Mouse (Mus musculus) heart, postnatal 0 days (tissue): ENCODE measurements around the gene Mta2. TPM values are rescaled to one million over a fixed set of nuclear protein-coding genes. Genes with fewer than 3 reads are reported as not detected.

Source experiments
- ATAC-seq: fragments of 200-750 bp; cut with Nextera tagmentation; 2 replicates; pipeline ENCODE4 v1.8.0; 2017; ENCODE audit warnings: low read depth, moderate number of reproducible peaks, moderate library complexity; ENCODE audit not compliant: insufficient read depth
- DNase-seq: peaks from one replicate; pipeline ENCODE4 v3.0.0-alpha.2; 2016; ENCODE audit warnings: low spot score
- H3K27ac ChIP-seq: fragments of 300-500 bp; sonication (generic); 2 replicates; pipeline ENCODE4 v1.5.1; 2014; ENCODE audit warnings: low read depth, mild to moderate bottlenecking
- H3K27me3 ChIP-seq: fragments of 300-500 bp; sonication (generic); 2 replicates; pipeline ENCODE4 v1.6.1; 2014; ENCODE audit warnings: low read length, mixed read lengths; ENCODE audit not compliant: control insufficient read depth, insufficient read depth
- H3K36me3 ChIP-seq: fragments of 300-500 bp; sonication (generic); replicated peaks from 2 replicates; pipeline ENCODE4 v1.6.1; 2014; ENCODE audit warnings: low read length, mixed read lengths; ENCODE audit not compliant: control insufficient read depth, insufficient read depth
- H3K4me1 ChIP-seq: fragments of 300-500 bp; sonication (generic); 2 replicates; pipeline ENCODE4 v1.6.1; 2014; ENCODE audit warnings: antibody characterized with exemption; ENCODE audit not compliant: control insufficient read depth, insufficient read depth
- H3K4me2 ChIP-seq: fragments of 300-500 bp; sonication (generic); 2 replicates; pipeline ENCODE4 v1.6.1; 2014; ENCODE audit warnings: low read depth, mild to moderate bottlenecking, low read length, moderate library complexity
- H3K4me3 ChIP-seq: fragments of 300-500 bp; sonication (generic); 2 replicates; pipeline ENCODE4 v1.5.1; 2014; ENCODE audit warnings: low read depth, low read length
- H3K9ac ChIP-seq: fragments of 300-500 bp; sonication (generic); replicated peaks from 2 replicates; pipeline ENCODE4 v1.6.1; 2014; ENCODE audit warnings: low read depth, low read length, mixed read lengths
- H3K9me3 ChIP-seq: fragments of 300-500 bp; sonication (generic); replicated peaks from 2 replicates; pipeline ENCODE4 v1.6.1; 2016; ENCODE audit warnings: low read length; ENCODE audit not compliant: control insufficient read depth
- CTCF ChIP-seq: IDR thresholded peaks from 2 replicates; pipeline ENCODE4 v1.5.1; 2016; ENCODE audit warnings: antibody characterized with exemption, control low read depth, low read depth
- EP300 ChIP-seq: IDR thresholded peaks from 2 replicates; pipeline ENCODE4 v1.6.1; 2016; ENCODE audit warnings: antibody characterized with exemption, low read depth
- WGBS: fragments of 180-500 bp; shearing (Covaris S2); extraction: QIAGEN DNeasy Blood & Tissue Kit; methylation state at CpG from one replicate; pipeline ENCODE4 v1.1.7; 2014; 5-methylcytosine and 5-hydroxymethylcytosine counted together
- polyA plus RNA-seq: library from polyadenylated mRNA; unstranded; fragments of >200 nt; fragmentation: Nextera tagmentation; extraction: Ambion mirVana; gene quantifications from 2 replicates; pipeline ENCODE4 v1.2.1, GENCODE M21; 2015
- total RNA-seq: library from RNA; depleted of rRNA; stranded (reverse); fragments of >200 nt; gene quantifications from 2 replicates; pipeline ENCODE4 v1.2.3, GENCODE M21; 2014; ENCODE audit warnings: low replicate concordance

Mta2 gene
- total and polyA plus RNA-seq, 2 experiments from 2014 or later: 51.5 to 55.1 TPM

DNA sequence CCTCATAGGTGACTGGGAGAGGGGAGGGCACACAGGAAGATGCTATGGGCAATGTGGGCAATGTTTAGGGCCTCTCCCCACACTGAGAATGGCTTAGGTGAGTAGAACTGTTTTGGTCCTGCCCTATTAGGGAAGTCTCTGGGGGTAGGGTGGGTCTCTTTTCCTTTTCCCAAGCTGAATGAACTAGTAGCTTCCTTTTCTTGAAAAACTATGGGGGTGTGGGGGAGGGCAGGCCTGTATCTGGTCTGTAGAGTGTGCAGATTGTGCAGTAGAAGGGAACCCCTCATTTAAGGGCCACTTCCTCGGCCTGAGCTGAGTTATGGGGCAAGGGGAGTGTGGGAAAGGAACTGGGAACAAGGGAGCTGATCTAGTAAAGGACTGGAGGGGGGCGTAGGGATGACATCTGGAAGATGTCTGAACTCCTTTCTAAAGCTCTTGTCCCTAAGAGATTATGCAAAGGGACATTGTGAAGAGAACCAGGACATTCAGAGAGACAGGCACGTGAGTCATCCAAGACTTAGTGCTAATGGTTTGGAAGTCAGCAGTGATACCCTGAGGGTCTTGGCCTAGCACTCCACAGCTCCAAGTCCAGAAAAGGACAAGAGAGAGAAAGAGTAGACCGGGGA, 49.7 kb downstream of the Mta2 start:
- no peaks in the 10 kb centered on the region for H3K36me3 ChIP-seq
- H3K9ac ChIP-seq: peak overlapping the region; percentile 85
- no peak for ATAC-seq
- peak overlapping the region; percentile 71 for H3K4me2 ChIP-seq
- H3K27ac ChIP-seq: peak overlapping the region; percentile 97
- no peaks in the 10 kb centered on the region for H3K9me3 ChIP-seq
- TF ChIP-seq CTCF: no peak
- no peak for TF ChIP-seq EP300
- peak overlapping the region; percentile 75 for H3K4me3 ChIP-seq
- peaks cover 69% of the 10 kb centered on the region for H3K4me1 ChIP-seq
- no peak for DNase-seq
- WGBS: 16% methylated on average over 4 of the region's 4 CpGs
- H3K27me3 ChIP-seq: no peaks in the 10 kb centered on the region

DNA sequence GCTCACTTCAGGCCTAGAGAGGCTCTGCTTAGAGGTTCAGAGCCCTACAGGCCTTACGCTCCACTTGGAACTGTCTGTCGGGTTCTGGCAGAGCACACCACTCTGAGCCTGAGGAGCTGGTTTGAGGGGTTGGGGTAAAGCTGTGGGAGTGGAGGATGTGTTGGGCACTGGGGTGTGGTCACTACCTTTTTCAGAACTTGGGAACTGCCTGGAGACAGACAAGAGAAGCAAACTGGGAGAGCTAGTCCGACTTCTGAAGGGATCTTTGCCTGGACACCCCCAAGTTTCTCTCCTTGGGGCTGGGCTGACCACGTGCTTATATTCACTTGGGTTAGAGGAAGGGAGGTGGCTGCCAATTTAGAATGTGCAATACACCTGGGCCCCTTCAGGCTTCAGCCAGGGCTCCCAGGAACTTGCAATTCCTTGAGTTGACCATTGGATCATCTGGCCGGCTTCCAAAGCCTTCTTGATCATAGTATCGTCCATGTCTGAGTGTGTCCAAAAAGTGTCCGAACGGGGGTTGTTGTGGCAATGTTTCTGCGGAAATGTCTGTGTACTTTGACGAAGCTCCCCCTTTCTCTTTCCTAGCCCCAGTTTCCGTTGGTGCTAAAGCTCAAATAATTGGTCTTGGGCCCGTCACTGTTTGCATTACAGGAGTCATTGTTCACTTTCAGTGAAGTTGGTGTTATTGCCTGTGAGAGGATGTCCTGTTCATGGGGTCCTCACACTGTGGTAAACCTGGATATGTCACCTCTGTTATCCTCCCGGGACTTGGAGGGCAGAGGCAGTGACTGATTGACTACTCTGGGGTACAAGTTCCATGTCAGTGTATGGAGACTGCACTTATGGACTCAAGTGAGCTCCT, 50.4 kb downstream of the Mta2 start:
- Histone ChIP-seq H3K36me3 (no peaks in the 10 kb centered on the region), H3K4me1 (peaks cover 74% of the 10 kb centered on the region), H3K4me2 (peak overlapping the region; percentile 71), H3K9ac (peak overlapping the region; percentile 85), H3K4me3 (peak overlapping the region; percentile 75), H3K27me3 (no peaks in the 10 kb centered on the region), H3K27ac (peak overlapping the region; percentile 97), H3K9me3 (no peaks in the 10 kb centered on the region)
- no peak for DNase-seq
- WGBS: 41% methylated on average over 13 of the region's 13 CpGs
- no peak for ATAC-seq
- TF ChIP-seq EP300: no peak
- TF ChIP-seq CTCF: no peak

DNA sequence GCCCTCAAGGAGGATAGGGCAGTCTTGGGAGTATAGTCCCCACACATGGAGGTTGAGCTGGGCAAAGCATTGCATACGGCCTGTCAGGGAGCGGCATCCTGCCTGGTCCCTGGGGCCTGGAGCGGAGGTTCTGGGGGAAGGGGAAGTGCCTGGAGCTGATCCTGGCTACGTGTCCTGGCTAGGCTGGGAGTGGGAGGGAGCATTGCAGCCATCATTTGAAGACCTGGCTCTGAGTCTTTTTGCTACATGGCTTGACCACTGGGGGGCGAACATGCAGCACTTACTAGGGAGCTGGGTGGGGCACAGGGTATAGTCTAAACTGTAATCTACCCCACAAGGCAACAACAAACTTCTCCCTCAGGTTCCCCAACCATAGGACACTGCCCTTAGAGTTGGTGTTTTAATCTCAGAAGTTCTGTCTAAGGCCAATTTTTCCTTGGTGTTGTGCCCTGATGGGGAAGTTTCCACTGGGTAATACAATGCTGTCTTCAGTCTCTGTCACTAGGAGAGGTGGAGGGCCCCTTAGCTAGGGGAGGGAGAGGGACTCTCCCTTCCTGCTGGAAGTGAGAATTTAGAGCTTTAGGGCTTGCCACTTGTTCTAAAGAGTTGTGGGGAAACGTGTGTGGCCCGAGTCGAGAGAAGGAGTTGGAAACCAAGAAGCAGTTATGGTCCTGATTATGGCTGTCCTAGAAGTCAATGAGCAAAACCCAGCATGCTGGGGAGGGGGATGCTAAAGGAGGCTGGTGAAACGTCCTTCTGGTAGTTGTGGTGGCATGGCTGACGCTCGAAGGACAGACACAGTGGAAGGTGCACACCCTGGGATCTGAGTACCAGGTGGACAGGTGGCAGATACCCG, 51.3 kb downstream of the Mta2 start:
- H3K9me3 ChIP-seq: no peaks in the 10 kb centered on the region
- ATAC-seq (peak; percentile 40), DNase-seq (peak; percentile 95)
- peak; percentile 74 for TF ChIP-seq EP300
- peak; percentile 81 for TF ChIP-seq CTCF
- H3K9ac ChIP-seq: peak overlapping the region; percentile 85
- H3K36me3 ChIP-seq: no peaks in the 10 kb centered on the region
- peak overlapping the region; percentile 71 for H3K4me2 ChIP-seq
- H3K4me1 ChIP-seq: peaks cover 76% of the 10 kb centered on the region
- H3K4me3 ChIP-seq: peak overlapping the region; percentile 75
- 22% methylated on average over 12 of the region's 12 CpGs for WGBS
- H3K27ac ChIP-seq: peak overlapping the region; percentile 97
- no peaks in the 10 kb centered on the region for H3K27me3 ChIP-seq

DNA sequence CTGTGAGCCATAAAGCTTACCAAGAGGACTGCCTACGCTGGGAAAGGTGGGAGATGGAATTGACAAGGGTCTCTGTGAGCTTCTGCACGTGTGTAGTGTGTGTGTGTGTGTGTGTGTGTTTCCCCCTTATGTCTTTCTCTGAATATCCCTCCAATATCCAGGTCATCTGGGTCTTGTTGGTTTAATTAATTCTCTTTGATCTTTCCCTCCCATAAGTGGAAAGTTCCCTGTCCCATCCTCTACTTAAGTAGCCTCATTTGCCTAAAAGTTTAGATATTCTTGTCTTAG, 51.9 kb downstream of the Mta2 start:
- 52% methylated on average over 2 of the region's 2 CpGs for WGBS
- Histone ChIP-seq H3K9ac (peak overlapping the region; percentile 50), H3K27ac (peak overlapping the region; percentile 97), H3K9me3 (no peaks in the 10 kb centered on the region), H3K4me1 (peaks cover 75% of the 10 kb centered on the region), H3K4me3 (peak overlapping the region; percentile 9; the same call in 1 of the 2 replicates), H3K36me3 (0 out of 2 replicates have a peak, but pooled peaks cover 2% of the 10 kb centered on the region), H3K27me3 (no peaks in the 10 kb centered on the region), H3K4me2 (peak overlapping the region; percentile 71)
- TF ChIP-seq EP300 (no peak), CTCF (no peak)
- no peak for DNase-seq
- no peak for ATAC-seq

DNA sequence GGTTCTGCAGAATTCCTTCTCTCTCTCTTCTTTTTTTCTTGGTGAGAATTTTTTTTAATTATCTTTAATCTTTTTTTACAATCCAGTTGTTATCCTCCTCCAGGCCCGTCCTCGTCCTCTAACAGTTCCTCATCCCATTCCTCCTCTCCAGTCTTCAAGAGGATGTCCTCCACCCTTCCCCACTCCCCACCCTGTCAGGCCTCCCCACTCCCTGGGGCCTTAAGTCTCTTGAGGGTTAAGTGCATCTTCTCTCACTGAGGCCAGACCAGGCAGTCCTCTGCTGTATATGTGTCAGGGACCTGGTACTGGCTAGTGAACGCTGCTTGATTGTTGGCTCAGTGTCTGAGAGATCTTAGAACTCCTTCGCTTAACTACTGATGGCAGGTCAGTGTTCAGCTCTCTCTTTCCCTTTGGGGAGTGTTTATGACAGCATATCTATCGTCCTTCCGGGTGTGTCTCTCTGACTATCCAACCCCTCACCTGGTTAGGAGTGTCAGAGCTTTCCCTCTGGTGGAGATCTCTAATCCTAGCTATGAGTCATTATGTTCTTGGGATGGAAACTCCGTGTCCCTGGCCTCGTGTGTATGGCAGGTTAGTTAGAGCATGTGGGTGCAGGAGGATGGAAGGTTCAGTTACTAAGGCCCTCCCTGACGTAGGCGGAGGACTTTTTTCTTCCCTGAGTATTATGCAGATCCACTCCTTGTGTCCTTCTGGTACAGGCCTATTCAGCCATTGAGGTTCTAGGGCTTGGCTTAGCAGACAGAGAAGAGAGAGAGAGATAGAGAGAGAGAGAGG, 53.3 kb downstream of the Mta2 start:
- Histone ChIP-seq H3K27me3 (no peaks in the 10 kb centered on the region), H3K4me2 (0 out of 2 replicates have a peak overlapping the region, but pooled peaks have one; percentile 7), H3K36me3 (peaks cover 15% of the 10 kb centered on the region), H3K4me1 (peaks cover 80% of the 10 kb centered on the region), H3K4me3 (no peak overlapping the region), H3K27ac (peak overlapping the region; percentile 18; the same call in 1 of the 2 replicates), H3K9ac (no peak overlapping the region; the same call in 1 of the 2 replicates), H3K9me3 (no peaks in the 10 kb centered on the region)
- ATAC-seq: no peak
- no peak for DNase-seq
- TF ChIP-seq CTCF (no peak), EP300 (no peak)
- 58% methylated on average over 10 of the region's 10 CpGs for WGBS
